Mouse (Mus musculus): ENCODE results near the gene Olfr1098.

Olfr1098 gene

GRCm38 (mm10) chr2:86924445-86924844 is at the start of gene Olfr1098:
Gene Olfr1098 (minus strand): TSS chr2:86924545.
- no peak for DNase-seq

- no peak for DNase-seq
Measured at GRCm38 (mm10) chr2:86960593-86960992, 36.2 kb upstream of the Olfr1098 start, which contains the start of gene Olfr1099. Gene Olfr1099 (minus strand): TSS chr2:86960693.

- DNase-seq = no peak
Measured at GRCm38 (mm10) chr2:86926557-86926956, 2.2 kb upstream of the Olfr1098 start.

GRCm38 (mm10) chr2:86905647-86906046 is 18.7 kb downstream of the Olfr1098 start:
- no peak for DNase-seq

GRCm38 (mm10) chr2:86892116-86892515 is 32.2 kb downstream of the Olfr1098 start, which contains the start of gene Olfr1097:
Gene Olfr1097 (minus strand): TSS chr2:86892216.
- no peak for DNase-seq

GRCm38 (mm10) chr2:86874702-86875101 is 49.6 kb downstream of the Olfr1098 start, which contains the start of gene Gm13723:
Gene Gm13723 (minus strand): TSS chr2:86874802.
- no peak for DNase-seq

Data from thymus, postnatal 14 days (tissue).